Mouse (Mus musculus) liver, embryonic 14.5 days (tissue): ENCODE measurements at regions not wholly inside any gene's neighbourhood (a gene's known extent, or its start where the extent isn't known, plus 50 kb on each side); places are given as distances from the start of the nearest gene placed in this dataset.

ENCODE experiments used
- ATAC-seq: fragments of 200-750 bp; cut with Nextera tagmentation; 2 replicates; pipeline ENCODE4 v1.8.0; 2017; ENCODE audit warnings: moderate number of reproducible peaks, mild to moderate bottlenecking, moderate library complexity; ENCODE audit not compliant: insufficient read depth
- DNase-seq, 3 experiments: peaks; one replicate each; pipeline ENCODE4 v3.0.0-alpha.2; 2012 to 2013; ENCODE audit warnings: low read depth in 3 of 3, low spot score in 3 of 3
- H3K27ac ChIP-seq: fragments of 300-500 bp; sonication (generic); 2 replicates; pipeline ENCODE4 v1.5.1; 2014; ENCODE audit warnings: moderate library complexity, mild to moderate bottlenecking, control low read depth, inconsistent platforms
- H3K27me3 ChIP-seq: fragments of 300-500 bp; sonication (generic); 2 replicates; pipeline ENCODE4 v1.6.1; 2014; ENCODE audit warnings: mild to moderate bottlenecking, low read length, moderate library complexity; ENCODE audit not compliant: control insufficient read depth, insufficient read depth
- H3K36me3 ChIP-seq: fragments of 300-500 bp; sonication (generic); replicated peaks from 2 replicates; pipeline ENCODE4 v1.6.1; 2014; ENCODE audit warnings: low read depth; ENCODE audit not compliant: control insufficient read depth, insufficient read depth
- H3K4me1 ChIP-seq, 2 experiments: fragments of 200-500 bp in 1 of 2; fragments of 300-500 bp in 1 of 2; sonication (generic) in 1 of 2; replicated peaks; 2 replicates each; pipeline ENCODE4 v1.6.1; 2012 to 2014; ENCODE audit warnings: antibody characterized with exemption in 1 of 2, inconsistent platforms in 1 of 2, low read length in 1 of 2; ENCODE audit not compliant: control insufficient read depth in 2 of 2, insufficient read depth in 2 of 2
- H3K4me2 ChIP-seq: fragments of 300-500 bp; sonication (generic); 2 replicates; pipeline ENCODE4 v1.6.1; 2014; ENCODE audit warnings: low read depth, mild to moderate bottlenecking, control low read depth, moderate library complexity
- H3K4me3 ChIP-seq, 2 experiments: fragments of 200-500 bp in 1 of 2; fragments of 300-500 bp in 1 of 2; sonication (generic) in 1 of 2; 2 replicates each; pipeline ENCODE4 v1.5.1; 2012 to 2014; ENCODE audit warnings: low read depth in 2 of 2, low read length in 2 of 2, mild to moderate bottlenecking in 2 of 2, control low read depth in 1 of 2, inconsistent platforms in 1 of 2, moderate library complexity in 1 of 2; ENCODE audit not compliant: insufficient read depth in 1 of 2
- H3K9ac ChIP-seq: fragments of 300-500 bp; sonication (generic); replicated peaks from 2 replicates; pipeline ENCODE4 v1.6.1; 2014; ENCODE audit warnings: mild to moderate bottlenecking, control low read depth, moderate library complexity
- H3K9me3 ChIP-seq: fragments of 300-500 bp; sonication (generic); 2 replicates; pipeline ENCODE4 v1.6.1; 2016; ENCODE audit warnings: low read length, mixed read lengths; ENCODE audit not compliant: control insufficient read depth
- CTCF ChIP-seq: IDR thresholded peaks from 2 replicates; pipeline ENCODE4 v1.5.1; 2016; ENCODE audit warnings: antibody characterized with exemption, low read depth, control low read depth
- EP300 ChIP-seq: IDR thresholded peaks from 2 replicates; pipeline ENCODE4 v1.6.1; 2016; ENCODE audit warnings: antibody characterized with exemption, low read depth
- WGBS: fragments of 180-500 bp; shearing (Covaris S2); extraction: QIAGEN DNeasy Blood & Tissue Kit; methylation state at CpG from one replicate; pipeline ENCODE4 v1.1.7; 2014; ENCODE audit not compliant: insufficient replicate concordance; 5-methylcytosine and 5-hydroxymethylcytosine counted together

GRCm38 (mm10) chr1:186187372-186187771, 70.3 kb upstream of the Lyplal1 start:
- DNase-seq = no peak
- 65% methylated on average over 5 of the region's 5 CpGs for WGBS
- H3K27me3 ChIP-seq = no peaks in the 10 kb centered on the region
- no peaks in the 10 kb centered on the region for H3K9me3 ChIP-seq
- H3K4me3 ChIP-seq = no peak overlapping the region
- H3K4me1 ChIP-seq = no peaks in the 10 kb centered on the region
- H3K36me3 ChIP-seq = no peaks in the 10 kb centered on the region
- H3K9ac ChIP-seq = no peak overlapping the region
- no peak overlapping the region for H3K4me2 ChIP-seq
- no peak for ATAC-seq
- H3K27ac ChIP-seq = no peak overlapping the region
- no peak for TF ChIP-seq CTCF
- TF ChIP-seq EP300 = no peak

DNA sequence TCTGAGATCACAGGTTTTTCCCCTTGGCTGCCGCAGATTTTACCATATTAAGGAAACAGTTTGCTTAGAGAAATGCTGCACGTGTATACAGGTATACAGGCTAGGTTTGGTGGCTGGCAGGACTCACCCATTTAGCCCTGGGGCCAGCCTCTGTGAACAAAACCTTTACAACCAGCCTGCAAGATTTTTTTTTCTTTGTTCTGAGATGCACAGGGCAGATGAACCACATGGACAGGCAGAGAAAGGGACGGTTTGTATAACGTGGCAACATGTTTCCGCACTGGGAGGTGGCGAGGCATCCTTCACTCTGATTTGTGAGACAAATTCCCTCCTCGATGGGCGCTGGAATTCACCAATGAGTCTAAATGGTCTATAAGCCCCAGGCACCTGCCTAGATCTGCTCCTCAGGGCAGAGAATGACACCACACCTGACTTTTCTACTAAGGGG, 66.1 kb upstream of the Lyplal1 start:
- DNase-seq (no peak), ATAC-seq (no peak)
- Histone ChIP-seq H3K36me3 (no peaks in the 10 kb centered on the region), H3K9me3 (no peaks in the 10 kb centered on the region), H3K4me2 (peak overlapping the region; percentile 28), H3K27me3 (no peaks in the 10 kb centered on the region), H3K9ac (no peak overlapping the region), H3K4me1 (no peaks in the 10 kb centered on the region), H3K4me3 (no peak overlapping the region), H3K27ac (no peak overlapping the region)
- WGBS = 55% methylated on average over 8 of the region's 8 CpGs
- TF ChIP-seq EP300 (no peak), CTCF (no peak)

DNA sequence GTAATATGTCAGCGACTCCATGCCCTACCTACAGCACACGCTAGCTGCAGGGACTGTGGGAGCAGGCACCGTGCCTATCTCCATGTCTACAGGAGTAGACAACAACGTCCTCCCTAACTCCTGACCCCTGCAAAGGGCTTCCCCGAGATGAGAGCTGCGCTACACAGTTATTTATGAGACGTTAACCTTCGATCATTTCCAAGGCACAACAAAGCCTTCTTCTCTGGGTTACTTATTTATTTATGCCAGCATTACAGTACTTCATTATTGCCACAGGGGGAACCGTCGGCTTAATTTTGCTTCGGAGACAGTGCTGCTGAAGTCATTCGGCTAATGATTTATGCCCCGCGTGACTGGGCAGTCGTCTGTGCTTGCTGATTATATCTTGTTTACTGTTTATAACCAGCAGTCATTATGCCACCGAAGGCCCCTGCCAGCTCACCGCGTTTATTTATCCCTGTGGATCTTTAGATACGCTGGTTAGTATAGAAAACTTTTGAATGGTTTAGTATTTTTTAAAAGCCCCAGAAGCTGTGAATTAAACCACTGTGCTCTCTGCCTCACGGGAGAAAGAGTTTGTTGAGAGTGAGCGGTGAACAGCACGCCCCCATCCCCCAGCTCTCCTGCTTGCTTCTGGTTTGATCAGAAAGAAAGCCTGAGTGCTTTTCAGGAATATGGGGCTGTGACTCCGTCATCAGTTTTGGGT, 65.5 kb upstream of the Lyplal1 start:
- no peak overlapping the region for H3K9ac ChIP-seq
- H3K4me2 ChIP-seq = peak overlapping the region; percentile 28
- ATAC-seq = no peak
- no peak overlapping the region for H3K27ac ChIP-seq
- TF ChIP-seq EP300 = no peak
- TF ChIP-seq CTCF = peak; percentile 31
- H3K4me3 ChIP-seq = no peak overlapping the region
- no peaks in the 10 kb centered on the region for H3K4me1 ChIP-seq
- H3K36me3 ChIP-seq = no peaks in the 10 kb centered on the region
- H3K9me3 ChIP-seq = no peaks in the 10 kb centered on the region
- 34% methylated on average over 23 of the region's 23 CpGs for WGBS
- no peaks in the 10 kb centered on the region for H3K27me3 ChIP-seq
- no peak for DNase-seq

GRCm38 (mm10) chr1:186177019-186177418, 59.9 kb upstream of the Lyplal1 start:
- WGBS = 34% methylated on average over 3 of the region's 3 CpGs
- H3K4me2 ChIP-seq = no peak overlapping the region
- H3K27me3 ChIP-seq = no peaks in the 10 kb centered on the region
- no peak overlapping the region for H3K27ac ChIP-seq
- H3K4me3 ChIP-seq = no peak overlapping the region
- ATAC-seq (no peak), DNase-seq (no peak)
- H3K4me1 ChIP-seq = no peaks in the 10 kb centered on the region
- H3K36me3 ChIP-seq = no peaks in the 10 kb centered on the region
- H3K9ac ChIP-seq = no peak overlapping the region
- no peak for TF ChIP-seq EP300
- no peak for TF ChIP-seq CTCF
- H3K9me3 ChIP-seq = no peaks in the 10 kb centered on the region

DNA sequence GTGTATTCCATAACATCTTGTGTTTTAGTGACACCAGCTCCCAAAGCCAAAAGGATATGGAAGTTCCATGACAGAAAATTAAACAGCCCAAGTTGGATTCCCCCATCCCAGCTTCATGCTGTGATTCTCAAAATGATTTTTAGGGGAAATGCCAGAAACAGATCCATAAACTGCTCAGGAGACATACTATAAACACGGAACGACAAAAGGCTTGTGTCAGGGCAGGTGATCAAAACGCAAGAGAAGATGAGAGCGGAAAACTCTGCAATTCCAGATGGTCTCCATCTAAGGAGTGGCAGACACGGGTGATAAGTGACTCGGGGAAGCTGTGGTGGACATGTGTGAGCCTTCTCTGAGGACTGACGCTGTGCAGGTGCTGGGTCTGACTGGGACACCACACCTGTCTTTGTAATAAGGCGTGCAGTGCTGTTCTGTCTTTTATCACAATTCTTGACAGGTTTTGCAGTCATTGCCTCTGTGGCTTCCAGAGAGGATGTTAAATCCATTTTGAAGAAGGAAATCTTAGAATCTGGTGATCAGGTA, 56.4 kb upstream of the Lyplal1 start:
- DNase-seq (no peak), ATAC-seq (no peak)
- Histone ChIP-seq H3K9me3 (no peaks in the 10 kb centered on the region), H3K27ac (no peak overlapping the region), H3K4me1 (no peaks in the 10 kb centered on the region), H3K27me3 (no peaks in the 10 kb centered on the region), H3K4me2 (no peak overlapping the region), H3K36me3 (no peaks in the 10 kb centered on the region), H3K9ac (no peak overlapping the region), H3K4me3 (no peak overlapping the region)
- WGBS = 61% methylated on average over 8 of the region's 8 CpGs
- no peak for TF ChIP-seq EP300
- no peak for TF ChIP-seq CTCF
